Mouse (Mus musculus): ENCODE data around the gene Trpv4.

DNA sequence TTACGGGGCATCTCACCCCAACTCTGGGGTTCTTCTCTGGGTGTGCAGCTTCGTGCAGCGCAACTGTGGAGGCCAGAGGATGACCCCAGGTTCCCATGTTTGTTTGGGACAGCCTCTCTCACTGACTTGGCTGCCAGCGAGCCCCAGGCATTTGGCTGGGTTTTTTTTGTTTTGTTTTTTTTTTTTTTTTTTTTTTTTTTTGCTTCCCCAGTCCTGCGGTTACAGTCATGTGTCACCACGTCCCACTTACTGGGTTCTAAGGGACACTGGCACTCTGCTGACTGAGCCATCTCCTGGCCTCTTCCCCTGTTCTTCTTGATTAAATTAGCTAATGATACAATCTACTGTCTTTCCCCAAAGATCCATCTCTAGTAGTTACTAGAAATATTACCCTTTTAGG, 60.6 kb downstream of the Trpv4 start:
- no peak for TF ChIP-seq CTCF (IDR thresholded peaks at IDR 0.05; ENCODE audit: borderline replicate concordance, control insufficient read depth, extremely low read depth, insufficient read depth, low read length, poor library complexity)
- no peak for TF ChIP-seq POLR2A (IDR thresholded peaks at IDR 0.05; ENCODE audit: control insufficient read depth, extremely low read depth, insufficient read depth, low read length, poor library complexity)
